Mouse (Mus musculus) kidney, adult 8-10 months (tissue): ENCODE measurements around the gene Nectin4.
"Not testable (repeated sequence)": the region's sequence is repeated elsewhere in the genome, so short reads cannot be mapped to it uniquely, and the experiment has no call there.

Experiments
- DNase-seq, 2 experiments: peaks; one replicate each; pipeline ENCODE4 v3.0.0; 2022

The Nectin4 gene

DNA sequence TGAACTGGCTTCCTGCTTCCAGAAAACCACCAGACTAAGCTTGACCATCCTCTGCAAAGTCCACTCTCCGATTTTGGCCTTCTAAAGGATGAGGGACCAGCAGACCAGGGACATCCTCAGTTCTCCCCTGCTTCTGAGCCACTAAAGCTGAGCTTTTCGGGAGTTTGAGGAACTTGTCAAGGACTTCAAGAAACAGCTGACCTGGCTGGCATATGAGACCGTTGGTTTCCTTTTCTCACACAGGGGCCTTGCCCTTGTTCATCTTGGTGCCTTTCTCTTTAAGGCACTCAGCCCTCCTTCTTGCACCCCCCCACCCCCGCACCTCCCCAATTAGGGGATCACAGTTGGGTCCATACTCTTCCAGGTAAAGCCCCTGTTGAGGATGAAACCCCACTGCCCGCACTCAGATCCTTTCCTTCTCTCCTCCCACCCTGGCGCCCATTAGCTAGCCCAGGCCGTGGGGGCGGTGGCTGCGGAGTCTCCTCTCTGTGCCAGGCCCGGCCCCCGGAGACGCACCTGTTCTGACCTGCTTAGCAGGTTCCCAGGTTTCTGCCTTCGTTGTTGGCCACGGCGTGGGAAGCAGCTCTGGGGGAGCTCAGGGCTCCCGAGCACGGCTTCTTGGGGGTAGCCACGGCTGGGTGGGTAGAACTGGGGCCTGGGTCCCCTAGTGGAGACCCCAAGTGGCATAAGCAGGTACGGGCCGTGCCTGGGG is at the start of gene Nectin4:
TSS of gene Nectin4 (plus strand) at position 255 of the 712 bp plus-strand sequence.
- peak in 1 of 2 experiments; percentile 28 for DNase-seq

DNA sequence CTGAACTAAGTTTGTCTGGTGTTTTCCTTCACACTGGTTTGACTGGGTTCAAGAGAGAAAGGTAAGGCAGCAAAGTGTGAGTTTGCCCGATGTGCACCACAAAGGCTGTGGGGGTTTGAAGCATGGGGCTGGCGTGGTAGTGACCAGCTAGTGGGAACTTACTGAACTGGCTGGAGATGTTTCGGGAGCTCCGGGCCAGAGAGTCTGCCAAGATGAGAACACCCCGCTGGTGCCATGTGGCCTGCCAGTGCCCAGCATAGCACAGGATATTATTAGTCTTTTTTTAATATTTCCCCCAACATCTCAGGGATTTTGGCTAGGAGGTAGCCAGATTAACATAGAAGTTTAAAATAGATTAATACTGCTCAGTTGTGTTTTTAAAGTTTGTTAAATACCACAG is 49.7 kb upstream of the Nectin4 start:
- no peak for DNase-seq

DNA sequence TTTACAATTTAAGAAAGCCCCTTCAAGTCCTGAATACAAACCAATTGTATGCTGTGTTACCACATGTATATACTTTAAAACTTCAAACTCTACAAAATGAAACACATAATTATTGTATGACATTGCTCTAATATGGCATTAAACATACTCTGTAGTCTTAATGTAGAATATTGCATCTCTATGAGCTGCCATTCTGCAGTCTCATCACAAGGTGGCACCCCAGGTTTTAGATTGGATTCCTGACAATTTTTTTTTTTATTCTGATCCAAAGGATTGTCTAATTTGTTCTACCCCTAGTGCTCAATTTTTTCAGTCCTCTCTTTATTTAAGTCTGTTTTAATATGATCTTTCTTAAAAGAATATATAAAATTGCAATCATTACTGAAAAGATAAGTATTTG is 48.5 kb upstream of the Nectin4 start:
- no peak for DNase-seq

DNA sequence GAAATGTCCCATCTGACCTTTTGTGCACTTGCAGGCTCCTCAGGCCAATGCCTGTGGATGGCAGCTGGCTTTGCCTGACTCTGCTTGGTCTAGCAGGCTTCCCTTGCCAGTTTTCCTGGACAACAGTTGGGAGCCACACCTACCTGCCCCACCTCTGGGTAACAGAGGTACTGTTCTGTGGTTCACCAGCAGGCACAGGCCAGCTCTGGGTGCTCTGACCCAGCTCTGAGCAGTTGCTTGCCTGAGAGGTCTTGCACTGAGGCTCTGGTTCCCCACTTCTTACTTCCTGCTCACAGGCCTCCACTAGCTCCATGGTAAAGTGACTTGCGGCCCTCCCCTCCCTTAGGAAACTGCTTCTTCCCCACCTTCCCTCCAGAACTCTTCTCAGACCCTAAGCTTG is 47.9 kb upstream of the Nectin4 start:
- DNase-seq = peak; percentile 48 to 54

DNA sequence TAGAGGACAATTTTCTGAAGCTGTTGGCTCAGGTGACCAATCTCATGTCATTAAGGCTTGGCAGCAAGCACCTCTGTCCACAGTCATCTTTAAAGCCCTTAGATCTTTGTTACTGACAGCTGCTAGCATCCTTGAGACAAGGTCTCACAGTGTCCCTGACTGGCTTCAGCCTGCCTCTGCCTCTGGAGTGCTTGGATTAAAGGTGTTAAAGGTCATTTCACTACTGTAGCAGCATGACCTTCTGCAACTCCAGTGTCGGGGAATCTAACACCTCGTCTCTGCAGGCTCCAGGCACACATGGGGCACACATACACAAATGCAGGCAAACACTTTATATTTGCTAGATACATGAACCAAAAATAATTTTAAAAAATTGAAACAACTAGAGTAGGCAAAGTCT is 44.3 kb upstream of the Nectin4 start:
- DNase-seq = no peak

DNA sequence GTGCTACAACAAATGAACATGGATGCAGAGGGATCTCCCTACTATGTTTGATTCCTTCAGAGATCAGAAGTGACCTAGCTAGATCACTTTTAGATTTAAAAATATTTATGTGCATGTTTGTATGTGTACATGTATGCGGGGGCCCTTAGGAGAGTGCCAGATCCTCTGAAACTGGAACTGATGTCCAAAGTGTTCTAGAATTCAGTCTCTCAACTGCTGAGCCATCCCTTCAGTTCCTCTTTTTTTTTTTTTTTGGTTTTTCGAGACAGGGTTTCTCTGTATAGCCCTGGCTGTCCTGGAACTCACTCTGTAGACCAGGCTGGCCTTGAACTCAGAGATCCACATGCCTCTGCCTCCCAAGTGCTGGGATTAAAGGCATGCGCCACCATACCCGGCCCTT is 43.3 kb upstream of the Nectin4 start:
- DNase-seq = not testable (repeated sequence)

DNA sequence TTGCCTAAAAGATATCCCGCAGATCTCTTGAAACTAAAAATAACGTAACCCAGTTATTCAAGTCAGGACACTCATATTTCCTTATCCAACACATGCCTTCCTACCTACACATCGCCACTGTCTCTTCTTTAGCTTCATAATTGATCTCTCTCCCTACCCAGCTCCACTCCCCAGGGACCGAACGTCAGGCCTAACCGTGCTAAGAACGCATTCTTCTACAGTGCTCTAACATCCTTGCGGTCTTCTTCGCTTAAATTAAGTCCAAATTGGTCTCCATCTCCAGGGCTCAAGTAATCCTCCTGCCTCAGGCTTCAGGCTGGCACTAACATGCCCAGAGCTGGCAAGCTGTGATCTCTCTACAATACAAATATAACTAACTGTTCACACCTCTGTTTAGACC is 41.7 kb upstream of the Nectin4 start:
- DNase-seq = no peak

DNA sequence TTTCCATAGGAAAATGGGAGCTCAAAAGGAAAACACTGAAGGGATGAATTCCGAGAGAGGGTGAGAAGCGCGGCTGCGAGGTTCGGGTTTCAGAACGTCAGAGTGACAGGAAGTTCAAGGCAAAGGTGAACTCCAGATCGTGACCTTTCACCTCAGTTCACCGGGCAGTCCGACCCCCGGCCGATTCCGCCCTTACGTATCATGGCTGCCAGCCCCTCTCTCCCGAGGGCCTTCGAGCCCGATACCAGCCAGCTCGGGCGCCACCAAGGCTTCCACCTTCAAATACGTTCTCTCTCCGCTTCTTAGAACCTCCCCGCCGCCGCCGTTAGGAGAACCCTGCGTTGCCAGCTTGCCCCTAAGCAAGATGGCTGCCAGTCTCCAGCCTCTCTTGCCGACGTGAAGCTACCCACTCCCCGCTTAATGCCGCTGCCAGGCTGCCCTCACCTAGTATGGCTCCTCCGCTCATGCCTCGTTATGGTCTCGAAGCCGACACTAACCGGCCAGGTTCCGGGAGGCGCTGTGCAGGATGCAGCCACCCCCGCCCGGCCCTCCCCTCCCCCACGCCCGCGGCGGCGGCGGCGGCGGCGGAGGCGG is 41.0 kb upstream of the Nectin4 start, which contains the start of gene Dedd:
TSS of gene Dedd (plus strand) at position 307 of the 594 bp plus-strand sequence.
- DNase-seq = peak; percentile 92 to 94

DNA sequence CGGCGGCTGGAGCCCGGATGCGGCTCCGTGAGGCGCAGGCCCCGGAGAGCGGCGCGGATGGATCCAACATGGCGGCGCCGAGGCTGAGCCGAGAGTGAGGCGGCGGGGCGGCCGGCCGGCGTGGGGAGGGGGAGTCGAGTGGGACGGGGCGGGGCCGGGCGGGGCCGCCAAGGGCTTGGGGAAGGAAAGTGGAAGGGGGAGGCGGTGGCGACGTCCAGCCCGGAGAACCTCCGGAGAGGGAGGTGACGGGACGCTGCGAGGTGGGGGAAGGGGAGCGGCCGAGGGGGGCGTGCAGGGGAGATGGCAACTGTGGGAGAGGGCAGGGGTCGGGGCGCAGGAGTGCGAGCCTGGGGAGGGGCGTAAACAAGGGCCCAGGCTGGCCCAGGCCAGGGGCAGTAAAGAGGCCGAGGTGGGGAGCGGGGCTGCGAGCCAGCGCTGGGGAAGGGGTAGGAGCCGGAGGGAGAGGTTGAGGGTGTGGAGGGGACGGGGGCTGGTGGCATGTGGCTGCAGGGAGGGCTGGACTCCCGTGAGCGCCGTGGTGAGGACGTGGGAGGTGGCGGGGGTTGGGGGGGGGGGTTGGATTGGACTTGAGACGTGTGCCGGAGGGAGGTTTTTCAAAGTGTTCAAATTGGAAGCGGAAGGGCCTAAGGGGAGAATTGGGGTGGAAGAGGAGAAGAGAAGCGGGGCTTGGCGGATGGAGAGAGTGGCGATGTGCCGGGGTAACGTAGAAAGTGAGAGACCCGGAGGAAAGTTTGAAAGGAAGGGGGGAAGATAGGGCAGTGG is 40.3 kb upstream of the Nectin4 start:
- peak; percentile 23 to 24 for DNase-seq

DNA sequence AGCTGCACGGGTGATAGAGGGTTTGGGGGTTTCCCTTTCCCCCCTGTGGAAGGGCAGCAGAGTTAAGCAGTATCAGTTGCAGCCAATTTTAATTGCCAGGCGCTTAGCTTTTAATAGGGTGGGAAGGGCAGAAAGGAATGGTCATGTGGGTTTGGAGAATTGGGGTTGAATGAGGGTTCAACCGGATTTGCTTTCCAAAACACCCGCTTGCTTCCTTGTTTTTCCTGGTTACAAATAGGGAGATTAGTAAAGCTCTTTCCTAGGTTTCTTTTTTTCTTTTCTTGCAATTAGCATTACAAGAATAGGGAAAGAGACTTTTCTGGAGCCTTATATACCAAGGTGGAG is 39.7 kb upstream of the Nectin4 start:
- DNase-seq = peak in 1 of 2 experiments; percentile 28

DNA sequence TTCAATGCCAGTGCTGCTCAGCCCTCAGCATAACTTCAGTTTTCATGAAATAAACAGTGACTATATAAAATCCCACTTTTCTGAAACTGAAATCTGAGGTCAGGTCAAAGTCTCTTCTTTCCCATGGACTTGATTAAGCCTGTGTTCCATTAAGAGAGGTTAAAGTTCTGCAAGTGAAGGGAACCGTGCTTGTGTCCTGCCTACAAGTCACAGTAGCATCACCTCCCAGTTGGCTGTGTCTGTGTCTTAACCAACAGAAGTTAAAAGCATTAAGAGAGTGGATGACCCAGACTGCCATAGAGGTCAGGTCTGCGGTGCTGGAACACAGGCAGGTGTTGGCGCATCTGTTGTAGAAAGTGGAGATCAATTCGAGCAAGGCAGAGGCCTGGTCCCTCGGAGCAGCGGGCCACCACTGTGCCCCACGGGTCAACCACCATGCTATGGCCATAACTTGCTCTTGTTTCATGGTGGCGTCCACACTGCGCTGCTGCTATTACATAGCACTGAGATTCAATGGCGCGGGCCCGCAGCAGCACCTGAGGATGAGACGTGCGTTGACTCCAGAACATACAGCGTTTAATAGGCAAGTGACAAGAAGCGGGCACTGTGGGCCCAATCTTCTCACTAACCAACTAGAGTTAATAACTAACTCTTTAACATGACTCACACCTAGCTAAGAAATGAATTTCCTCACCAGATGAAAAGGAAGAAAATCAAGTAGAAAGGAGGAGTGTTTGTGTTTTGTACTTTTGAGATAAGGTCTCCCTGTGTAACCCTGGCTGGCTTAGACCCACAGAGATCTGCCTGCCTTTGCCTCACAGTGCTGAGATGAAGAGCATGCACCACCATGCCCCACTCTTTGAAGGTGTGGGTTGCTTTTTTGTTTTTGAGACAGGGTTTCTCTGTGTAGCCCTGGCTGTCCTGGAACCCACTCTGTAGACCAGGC is 27.4 kb upstream of the Nectin4 start:
- DNase-seq = peak; percentile 32 to 55

DNA sequence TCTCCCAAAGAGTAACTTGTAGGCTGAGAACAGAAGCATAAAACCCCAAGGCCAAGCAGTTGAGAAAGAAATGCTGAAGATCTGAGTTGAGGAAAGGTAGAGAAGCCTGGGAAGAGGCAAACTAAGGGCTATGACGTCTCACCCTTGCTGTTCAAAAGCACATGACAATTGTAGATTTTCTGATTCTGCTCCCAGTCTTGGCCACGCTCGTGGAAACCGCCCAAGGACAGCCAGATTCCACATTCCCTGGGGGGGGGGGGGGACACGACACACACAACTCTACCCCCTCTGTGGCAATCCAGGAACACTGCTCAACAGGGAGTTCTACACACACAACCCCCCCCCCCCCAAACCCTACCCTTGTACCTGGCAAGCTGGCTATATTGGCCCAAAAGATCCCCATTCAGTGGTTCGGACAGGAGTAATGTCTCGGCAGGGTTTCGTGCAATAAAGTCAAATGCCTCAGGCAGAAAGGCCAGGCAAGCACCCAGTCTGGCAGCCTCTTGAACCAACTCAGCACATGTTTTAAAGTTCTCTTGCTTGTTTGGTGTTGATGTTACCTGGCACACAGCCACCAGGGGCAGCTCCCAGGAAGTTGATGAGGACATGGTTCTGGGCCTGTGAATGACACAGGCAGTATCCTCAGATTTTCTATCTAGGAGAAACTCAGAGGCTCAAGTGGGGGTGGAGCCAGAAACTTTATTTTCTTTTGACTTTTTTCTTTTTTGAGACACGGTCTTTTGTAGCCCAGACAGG is 25.8 kb upstream of the Nectin4 start:
- DNase-seq = peak; percentile 82 to 84

DNA sequence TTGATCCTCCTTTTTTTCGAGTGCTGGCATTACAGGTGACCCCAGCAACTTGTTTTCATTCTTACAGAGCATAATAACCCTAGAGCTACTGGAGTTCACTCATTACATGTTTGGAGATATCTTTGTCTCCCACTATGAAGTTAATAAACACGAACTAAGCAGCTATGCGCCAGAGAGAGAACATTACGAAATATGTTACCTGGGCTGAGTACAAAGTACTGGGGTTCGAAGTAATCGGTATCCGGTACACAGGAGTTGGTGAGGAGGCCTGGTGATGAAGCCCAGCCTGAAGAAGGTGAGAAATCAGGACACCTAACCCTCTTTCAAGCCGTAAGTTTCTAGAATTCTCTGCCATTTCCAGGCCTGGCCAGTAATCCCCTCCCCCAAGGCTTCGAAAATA is 25.2 kb upstream of the Nectin4 start:
- DNase-seq = no peak

DNA sequence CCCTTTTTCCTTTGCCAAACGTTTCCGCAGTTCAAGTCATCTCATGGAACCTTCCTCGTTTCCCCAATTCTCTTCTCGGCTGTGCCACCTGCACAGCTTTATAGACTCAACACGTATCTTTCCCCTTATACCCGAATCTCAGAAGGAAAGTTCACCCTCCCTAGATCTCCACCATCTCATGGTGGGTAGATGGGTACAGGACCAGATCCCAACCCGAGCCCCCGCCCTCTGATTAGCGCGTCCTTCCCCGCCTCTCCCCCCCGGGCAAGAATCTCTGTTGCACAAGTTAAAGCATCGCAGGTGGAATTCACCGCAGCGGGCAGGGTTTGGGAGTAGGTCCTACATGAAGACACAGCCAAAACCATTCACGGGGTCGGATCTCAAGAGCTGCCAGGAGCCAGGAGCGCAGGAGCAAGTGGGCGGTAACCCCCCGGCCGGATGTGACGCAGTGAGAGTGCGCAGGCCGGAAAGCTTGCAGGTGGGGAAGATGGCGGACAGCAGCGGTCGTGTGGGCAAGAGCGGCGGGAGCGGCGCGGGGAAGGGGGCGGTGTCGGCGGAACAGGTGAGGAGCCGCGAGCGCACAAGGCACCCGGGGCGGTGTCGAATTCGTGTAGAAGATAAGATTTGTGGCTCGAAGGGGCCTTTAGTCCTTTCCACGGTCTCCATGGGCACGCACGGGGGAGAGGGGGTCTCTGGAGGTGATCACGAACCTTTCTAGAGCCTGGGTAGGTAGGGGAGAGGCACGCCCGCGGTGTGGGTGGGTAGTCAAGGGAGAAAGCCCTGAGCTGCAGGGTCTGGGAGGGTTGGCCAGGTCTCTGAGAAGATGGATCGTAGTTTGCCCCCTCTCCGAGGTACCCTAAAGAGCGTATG is 24.4 kb upstream of the Nectin4 start, which contains the start of the genes Nit1 and Pfdn2:
TSS of gene Nit1 (minus strand) at position 422 of the 870 bp plus-strand sequence.
TSS of gene Pfdn2 (plus strand) at position 446 of the 870 bp plus-strand sequence.
- peak; percentile 89 to 92 for DNase-seq

DNA sequence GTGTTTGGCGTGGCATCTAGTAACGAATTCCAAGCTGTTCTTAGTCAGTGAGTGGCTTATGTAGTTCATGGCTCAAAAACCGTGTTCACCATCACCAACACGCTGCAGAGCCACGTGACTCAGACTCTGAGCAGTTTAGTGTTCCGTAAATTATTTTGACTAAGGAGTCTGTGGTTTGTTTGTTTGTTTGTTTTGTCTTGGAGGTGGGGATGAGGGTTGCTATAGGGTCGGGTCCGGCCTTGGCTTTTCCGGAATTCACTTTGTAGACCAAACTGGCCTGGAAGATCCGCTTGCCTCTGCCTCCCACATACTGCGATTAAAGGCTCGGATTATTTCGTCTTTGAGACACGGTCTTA is 23.8 kb upstream of the Nectin4 start:
- peak in 1 of 2 experiments; percentile 31 for DNase-seq

DNA sequence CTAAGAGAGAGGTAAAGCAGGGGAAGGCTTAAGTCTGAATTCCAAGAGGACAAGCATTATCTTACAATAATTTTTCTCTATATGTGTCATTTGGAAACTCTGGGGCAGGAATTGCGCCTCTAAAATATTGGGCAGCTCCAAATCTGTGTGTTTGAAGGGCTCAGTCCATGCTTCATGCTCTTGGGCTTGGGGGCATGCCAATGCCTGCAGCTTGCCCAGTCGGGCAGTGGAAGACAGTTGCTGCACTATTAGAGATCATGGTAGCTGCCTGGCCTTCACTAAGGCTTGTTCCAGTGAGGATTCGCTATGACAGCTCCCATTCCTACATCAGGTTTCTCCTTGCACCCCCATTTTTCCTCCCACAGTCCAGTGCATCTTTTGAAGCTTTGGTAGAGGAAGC is 21.2 kb upstream of the Nectin4 start:
- no peak for DNase-seq

DNA sequence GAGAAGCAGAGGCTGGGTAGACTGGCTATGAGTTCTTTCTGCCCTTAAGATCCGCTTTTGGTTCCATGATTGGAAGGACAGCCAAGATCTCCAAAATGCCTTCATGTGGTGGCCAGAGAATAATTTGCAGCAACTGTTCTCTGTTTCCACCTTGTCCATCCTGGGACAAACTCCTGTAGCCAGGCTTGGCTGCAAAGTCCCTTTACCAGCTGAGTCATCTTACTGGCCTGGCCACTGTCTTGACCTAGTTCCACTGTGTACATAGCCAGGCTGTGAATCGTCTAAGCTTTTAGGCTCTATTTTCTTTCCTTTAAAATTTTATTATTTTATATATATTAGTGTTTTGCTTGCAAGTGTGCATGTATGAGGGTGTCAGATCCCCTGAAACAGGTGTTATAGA is 20.7 kb upstream of the Nectin4 start:
- DNase-seq = no peak

DNA sequence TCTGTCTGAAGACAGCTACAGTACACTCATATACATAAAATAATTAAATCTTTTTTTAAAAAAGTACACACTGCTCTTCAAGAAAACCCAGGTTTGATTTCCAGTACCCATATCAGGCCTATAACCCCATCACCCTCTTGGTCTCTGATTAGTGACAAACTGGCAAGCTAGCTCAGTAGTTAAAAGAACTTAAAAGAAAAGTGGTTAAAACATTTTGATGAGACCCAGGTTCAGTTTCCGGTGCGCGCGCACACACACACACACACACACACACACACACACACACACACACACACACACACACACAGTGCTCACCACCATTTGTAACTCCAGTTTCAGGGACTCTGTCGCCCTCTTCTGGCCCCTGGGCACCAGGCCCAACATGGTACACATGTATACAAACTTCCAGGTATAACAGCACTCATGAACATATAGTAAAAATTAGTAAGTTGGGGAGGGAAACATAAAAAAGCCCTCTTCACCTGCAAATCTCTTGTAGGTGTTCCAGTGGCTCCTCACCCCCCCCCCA is 14.0 kb upstream of the Nectin4 start:
- no peak for DNase-seq

DNA sequence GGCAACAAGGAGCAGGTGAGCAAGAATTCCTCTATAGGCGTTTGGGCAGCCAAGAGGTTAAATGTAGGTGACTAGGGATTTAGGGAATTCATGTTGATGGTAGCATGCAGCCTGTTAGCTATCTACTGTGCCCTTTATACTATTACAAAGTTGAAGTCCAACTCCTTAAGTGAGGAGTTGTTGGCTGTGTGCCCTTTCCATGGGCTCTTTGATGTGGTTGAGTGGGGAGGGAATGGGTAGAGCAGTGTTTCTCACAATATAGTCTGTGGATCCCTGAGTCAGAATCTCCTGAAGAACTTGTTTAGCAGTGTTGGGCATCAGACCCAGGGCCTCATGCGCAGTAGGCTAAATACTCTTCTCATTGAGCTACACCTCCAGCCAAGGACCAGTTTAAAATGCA is 13.1 kb upstream of the Nectin4 start:
- no peak for DNase-seq

DNA sequence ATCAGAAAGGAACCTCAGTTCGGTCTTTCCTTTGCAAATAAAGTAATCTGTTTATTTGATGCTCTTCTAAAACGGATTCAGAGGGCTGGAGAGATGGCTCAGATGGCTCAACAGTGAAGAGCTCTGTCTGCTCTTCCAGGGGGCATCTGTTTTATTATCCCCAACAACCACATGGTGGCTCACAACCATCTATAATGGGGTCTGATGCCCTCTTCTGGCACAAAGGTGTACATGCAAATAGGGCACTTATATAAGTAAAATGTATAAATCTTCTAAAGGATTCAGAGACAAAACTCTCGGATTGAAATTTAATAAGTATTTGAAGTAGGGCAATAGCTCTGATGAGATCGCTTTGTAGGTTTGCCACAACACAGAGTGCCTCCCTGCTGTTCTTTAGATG is 11.5 kb upstream of the Nectin4 start:
- DNase-seq = no peak

DNA sequence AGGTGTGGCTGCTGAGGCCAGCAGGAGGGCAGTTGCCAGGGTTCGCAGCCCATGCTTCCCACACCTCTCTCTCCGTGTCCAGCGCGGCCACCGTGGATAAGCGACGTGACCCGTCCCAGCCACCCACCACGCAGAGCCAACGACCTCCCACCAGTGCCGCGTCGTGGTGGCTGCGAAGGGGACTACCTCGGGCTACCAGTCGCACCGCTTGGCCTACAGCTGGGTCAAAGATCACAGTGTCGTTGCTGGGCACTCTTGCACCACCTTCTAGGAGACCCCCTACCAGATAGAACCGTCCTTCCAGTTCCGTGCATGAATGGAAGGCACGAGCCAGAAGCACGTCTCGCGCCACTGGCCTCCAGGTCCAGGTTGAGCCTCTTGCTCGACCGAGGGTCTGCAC is 9.6 kb upstream of the Nectin4 start:
- DNase-seq = no peak
